Mouse (Mus musculus) heart, adult 8-10 months (tissue): ENCODE measurements around the gene Gm20388. TPM values are rescaled to one million over a fixed set of nuclear protein-coding genes. Genes with fewer than 3 reads are reported as not detected.
A peak's percentile ranks its signal among the peaks of the same experiment; 100 is the strongest.

Experiments used
- DNase-seq: peaks from one replicate; pipeline ENCODE4 v3.0.0; 2022; ENCODE audit warnings: low spot score
- total RNA-seq, 4 experiments: library from RNA; stranded (reverse); gene quantifications; 2 replicates each; pipeline ENCODE4 v1.2.4; 2022

The Gm20388 gene
- total RNA-seq, 4 experiments from 2014 or later, result 4.2 to 6.7 TPM; not detected in 2

- no peak for DNase-seq
Observed at GRCm38 (mm10) chr8:121844765-121845164, 1934.1 kb downstream of the Gm20388 start.

- no peak for DNase-seq
Observed at GRCm38 (mm10) chr8:121846815-121847214, 1936.2 kb downstream of the Gm20388 start.

GRCm38 (mm10) chr8:121847261-121847822, 1936.7 kb downstream of the Gm20388 start:
- no peak for DNase-seq

GRCm38 (mm10) chr8:121847987-121848386, 1937.3 kb downstream of the Gm20388 start:
- no peak for DNase-seq

- DNase-seq, result no peak
Observed at GRCm38 (mm10) chr8:121848495-121848894, 1937.9 kb downstream of the Gm20388 start.

GRCm38 (mm10) chr8:121849303-121849702, 1938.7 kb downstream of the Gm20388 start:
- DNase-seq, result no peak

GRCm38 (mm10) chr8:121850018-121850417, 1939.4 kb downstream of the Gm20388 start:
- DNase-seq, result peak; percentile 49

- no peak for DNase-seq
Observed at GRCm38 (mm10) chr8:121850436-121850820, 1939.8 kb downstream of the Gm20388 start.

- DNase-seq, result peak; percentile 94
Observed at GRCm38 (mm10) chr8:121850821-121851470, 1940.3 kb downstream of the Gm20388 start.

- no peak for DNase-seq
Observed at GRCm38 (mm10) chr8:121851716-121852115, 1941.1 kb downstream of the Gm20388 start.

- DNase-seq, result no peak
Observed at GRCm38 (mm10) chr8:121852464-121852863, 1941.8 kb downstream of the Gm20388 start.

- DNase-seq, result no peak
Observed at GRCm38 (mm10) chr8:121853586-121853985, 1942.9 kb downstream of the Gm20388 start.

- DNase-seq, result no peak
Observed at GRCm38 (mm10) chr8:121856071-121856746, 1945.6 kb downstream of the Gm20388 start.

- DNase-seq, result no peak
Observed at GRCm38 (mm10) chr8:121857331-121857730, 1946.7 kb downstream of the Gm20388 start.

GRCm38 (mm10) chr8:121857747-121858146, 1947.1 kb downstream of the Gm20388 start:
- DNase-seq, result no peak

- DNase-seq, result no peak
Observed at GRCm38 (mm10) chr8:121861276-121861675, 1950.6 kb downstream of the Gm20388 start.

GRCm38 (mm10) chr8:121861806-121862548, 1951.3 kb downstream of the Gm20388 start:
- DNase-seq, result peak; percentile 50

- no peak for DNase-seq
Observed at GRCm38 (mm10) chr8:121865356-121865755, 1954.7 kb downstream of the Gm20388 start.

- no peak for DNase-seq
Observed at GRCm38 (mm10) chr8:121868196-121868595, 1957.6 kb downstream of the Gm20388 start.

GRCm38 (mm10) chr8:121868896-121869295, 1958.3 kb downstream of the Gm20388 start:
- DNase-seq, result no peak

- no peak for DNase-seq
Observed at GRCm38 (mm10) chr8:121870190-121870589, 1959.5 kb downstream of the Gm20388 start.

- no peak for DNase-seq
Observed at GRCm38 (mm10) chr8:121871833-121872440, 1961.3 kb downstream of the Gm20388 start.
